Mouse (Mus musculus): ENCODE measurements at regions not wholly inside any gene's neighbourhood (a gene's known extent, or its start where the extent isn't known, plus 50 kb on each side); places are given as distances from the start of the nearest gene placed in this dataset.

DNA sequence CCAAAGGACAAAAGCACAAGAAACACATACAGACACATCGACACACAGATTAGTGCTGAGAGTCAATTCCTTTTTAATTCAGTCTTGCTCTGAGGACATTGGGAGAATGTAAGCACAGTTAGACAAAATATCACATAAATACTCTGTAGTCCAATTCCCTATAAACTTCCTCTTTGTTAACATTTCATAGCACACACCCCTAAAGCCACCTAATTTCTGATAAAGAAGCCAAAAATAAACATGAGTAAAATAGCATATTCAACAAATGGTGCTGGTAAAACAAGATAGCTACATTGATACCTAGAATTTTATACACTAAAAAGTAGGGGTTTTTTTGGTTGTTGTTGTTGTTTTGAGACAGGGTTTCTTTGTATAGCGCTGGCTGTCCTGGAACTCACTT is 356.6 kb downstream of the Smarca1 start:
- DNase-seq: no peak
- Histone ChIP-seq H3K4me3 (replicated peaks; ENCODE audit: extremely low read depth, low read depth, low read length) (no peak overlapping the region), H3K4me1 (ENCODE audit: control insufficient read depth, insufficient read depth, low read length) (no peaks in the 10 kb centered on the region)
- WGBS: 86% methylated on average over 2 of the region's 2 CpGs
- no peak for TF ChIP-seq CTCF (IDR thresholded peaks at IDR 0.05; ENCODE audit: insufficient read depth, low read length)
- TF ChIP-seq POLR2A (IDR thresholded peaks at IDR 0.05; ENCODE audit: borderline replicate concordance, extremely low read depth, low read depth, low read length): no peak

DNA sequence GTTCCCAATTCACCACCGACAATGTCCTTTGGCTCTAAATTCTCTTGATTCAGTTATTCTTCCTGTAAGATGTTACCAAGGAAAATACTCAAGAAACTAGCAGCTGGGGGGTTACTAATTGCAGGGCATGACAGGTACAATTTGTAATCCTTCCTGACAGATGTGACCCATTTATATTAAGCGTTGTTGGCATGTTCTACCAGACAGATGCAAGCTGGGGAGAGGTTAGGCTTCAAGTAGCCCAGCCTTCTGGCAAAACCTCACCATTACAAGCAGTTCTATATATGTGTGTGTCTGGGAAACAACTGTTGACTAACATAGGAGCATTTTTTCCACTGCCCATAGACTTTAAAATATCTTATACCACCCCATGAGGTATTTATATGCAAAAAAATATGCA is 397.7 kb downstream of the Smarca1 start:
- no peak for DNase-seq
- WGBS: 45% methylated on average over 2 of the region's 2 CpGs
- TF ChIP-seq POLR2A (IDR thresholded peaks at IDR 0.05; ENCODE audit: borderline replicate concordance, extremely low read depth, low read depth, low read length): no peak
- Histone ChIP-seq H3K4me1 (ENCODE audit: control insufficient read depth, insufficient read depth, low read length) (no peaks in the 10 kb centered on the region), H3K4me3 (replicated peaks; ENCODE audit: extremely low read depth, low read depth, low read length) (no peak overlapping the region)

DNA sequence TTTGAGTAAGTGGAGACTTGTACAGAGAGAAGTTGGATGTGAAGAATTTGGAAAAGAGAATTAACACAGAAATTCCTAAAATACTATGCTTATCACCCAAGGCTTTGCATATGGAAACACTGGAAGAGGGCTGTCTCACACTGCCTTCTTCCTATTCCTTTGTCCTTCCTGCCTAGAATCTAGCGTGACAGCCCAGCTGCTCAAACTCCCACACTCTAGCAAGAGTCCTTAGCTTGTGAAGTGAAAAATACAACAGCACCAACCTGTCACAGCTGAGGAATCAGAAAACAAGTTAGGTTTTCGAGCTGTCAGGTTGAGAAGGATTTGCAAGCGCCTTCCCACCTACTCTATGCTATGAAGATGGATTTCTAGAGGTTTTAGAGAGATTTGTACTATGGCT is 410.0 kb downstream of the Smarca1 start:
- no peak for TF ChIP-seq CTCF (IDR thresholded peaks at IDR 0.05; ENCODE audit: insufficient read depth, low read length)
- TF ChIP-seq POLR2A (IDR thresholded peaks at IDR 0.05; ENCODE audit: borderline replicate concordance, extremely low read depth, low read depth, low read length): no peak
- H3K4me1 ChIP-seq (ENCODE audit: control insufficient read depth, insufficient read depth, low read length): no peaks in the 10 kb centered on the region
- DNase-seq: no peak
- H3K4me3 ChIP-seq (replicated peaks; ENCODE audit: extremely low read depth, low read depth, low read length): no peak overlapping the region
- WGBS: 58% methylated on average over 3 of the region's 3 CpGs

DNA sequence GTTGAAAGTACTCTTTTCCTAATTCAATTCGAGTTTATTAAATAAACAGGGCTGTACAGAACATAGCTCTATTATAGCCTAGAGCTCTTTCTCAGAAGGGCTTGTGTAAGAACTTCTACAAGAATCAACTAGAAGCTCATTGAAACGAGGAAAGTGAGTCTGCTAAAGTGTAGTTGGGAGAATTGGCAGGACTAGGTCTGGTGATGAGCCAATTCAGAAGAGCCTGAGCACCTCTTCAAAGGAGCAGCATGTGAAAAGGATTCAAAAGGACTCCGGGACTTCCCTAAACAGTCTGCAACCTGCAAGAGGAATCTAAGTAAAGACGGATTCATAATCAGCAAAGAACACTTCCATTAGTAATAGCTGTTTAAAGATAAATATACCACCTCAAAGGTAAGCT is 414.5 kb downstream of the Smarca1 start:
- H3K4me1 ChIP-seq (ENCODE audit: control insufficient read depth, insufficient read depth, low read length): no peaks in the 10 kb centered on the region
- 44% methylated on average over 4 of the region's 4 CpGs for WGBS
- TF ChIP-seq POLR2A (IDR thresholded peaks at IDR 0.05; ENCODE audit: borderline replicate concordance, extremely low read depth, low read depth, low read length) (no peak), CTCF (IDR thresholded peaks at IDR 0.05; ENCODE audit: insufficient read depth, low read length) (no peak)
- no peak overlapping the region for H3K4me3 ChIP-seq (replicated peaks; ENCODE audit: extremely low read depth, low read depth, low read length)
- peak; percentile 9 for DNase-seq

DNA sequence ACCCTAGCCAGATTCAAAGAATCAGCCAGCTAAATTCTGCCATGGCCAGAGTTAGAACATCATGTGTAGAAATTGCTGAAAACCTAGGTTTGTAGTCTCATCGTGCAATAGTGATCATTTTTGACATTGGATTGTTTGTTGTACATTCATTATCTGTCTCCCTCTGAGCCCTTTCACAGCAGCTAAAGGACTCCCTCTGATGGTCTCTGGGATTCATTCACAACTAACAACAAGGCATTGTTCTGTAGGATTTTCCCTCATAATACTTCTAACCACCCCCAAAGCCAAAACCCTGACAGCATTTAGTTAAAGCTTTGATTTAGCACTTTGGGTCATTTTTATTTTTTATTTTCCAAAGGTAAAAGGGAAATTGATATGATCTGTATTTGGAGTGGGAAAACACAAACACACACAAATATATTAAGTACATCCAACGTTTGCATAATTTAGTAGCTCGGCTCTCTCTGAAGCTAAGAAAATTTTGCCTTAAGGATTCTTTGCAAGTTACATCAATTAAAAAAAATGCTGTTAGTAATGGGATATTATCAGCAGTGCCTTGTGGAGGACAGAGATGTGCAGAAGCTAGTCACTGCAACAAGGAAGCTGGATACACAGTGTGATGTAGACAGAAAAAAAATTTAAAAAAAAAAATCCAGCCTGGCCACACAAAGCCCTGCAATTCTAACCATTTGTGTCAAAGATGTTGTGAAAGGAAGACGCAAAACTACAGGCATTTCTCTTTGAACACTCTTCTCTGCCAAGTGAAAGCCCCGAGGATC is 425.9 kb downstream of the Smarca1 start:
- no peaks in the 10 kb centered on the region for H3K4me1 ChIP-seq (ENCODE audit: control insufficient read depth, insufficient read depth, low read length)
- WGBS: 62% methylated on average over 5 of the region's 5 CpGs
- TF ChIP-seq CTCF (IDR thresholded peaks at IDR 0.05; ENCODE audit: insufficient read depth, low read length): no peak
- no peak for TF ChIP-seq POLR2A (IDR thresholded peaks at IDR 0.05; ENCODE audit: borderline replicate concordance, extremely low read depth, low read depth, low read length)
- no peak for DNase-seq
- no peak overlapping the region for H3K4me3 ChIP-seq (replicated peaks; ENCODE audit: extremely low read depth, low read depth, low read length)

DNA sequence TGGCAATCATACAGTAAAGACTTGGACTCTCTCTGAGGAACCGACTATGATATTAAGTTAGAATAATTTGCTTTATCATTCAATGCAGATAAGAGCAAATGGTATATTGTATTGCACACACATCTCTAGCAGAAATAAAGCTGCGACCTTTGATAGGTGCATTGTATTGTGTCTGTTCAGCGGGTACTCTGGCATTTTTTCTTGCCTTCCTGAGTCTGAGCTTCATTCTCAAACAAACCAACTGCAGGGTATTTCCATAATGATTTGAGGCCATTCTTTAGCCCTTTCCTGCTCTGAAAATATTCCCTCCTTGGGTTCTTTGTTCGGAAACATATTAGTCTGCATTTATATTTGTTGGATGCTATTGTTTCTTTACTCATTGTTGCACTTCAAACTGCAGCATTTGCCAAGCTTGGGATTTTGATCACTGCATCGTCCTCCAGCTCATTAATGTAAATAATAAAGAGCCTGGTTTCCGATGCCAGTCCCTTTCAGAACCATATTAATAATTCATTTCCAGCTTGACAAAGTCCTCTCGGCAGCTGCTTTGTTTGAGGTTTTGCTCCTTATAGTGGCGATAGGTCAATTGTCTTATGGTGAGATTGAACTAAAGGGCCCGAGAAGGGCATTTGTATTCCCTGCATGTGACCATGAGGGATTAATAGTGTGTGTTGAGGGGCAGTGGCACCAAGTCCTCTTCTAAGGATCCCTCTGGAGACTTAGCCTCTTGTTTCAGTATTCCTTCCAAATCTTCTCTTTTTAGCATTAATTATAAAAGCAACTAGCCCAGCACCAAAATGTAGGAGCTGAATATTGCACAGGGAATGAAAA is 430.9 kb downstream of the Smarca1 start:
- no peak for DNase-seq
- TF ChIP-seq CTCF (IDR thresholded peaks at IDR 0.05; ENCODE audit: insufficient read depth, low read length) (no peak), POLR2A (IDR thresholded peaks at IDR 0.05; ENCODE audit: borderline replicate concordance, extremely low read depth, low read depth, low read length) (no peak)
- WGBS: 71% methylated on average over 9 of the region's 9 CpGs
- H3K4me3 ChIP-seq (replicated peaks; ENCODE audit: extremely low read depth, low read depth, low read length): no peak overlapping the region
- H3K4me1 ChIP-seq (ENCODE audit: control insufficient read depth, insufficient read depth, low read length): no peaks in the 10 kb centered on the region
